Mouse (Mus musculus) embryonic fibroblast, embryonic 13.5 days (primary cell): ENCODE measurements around the gene Nfrkb. TPM values are rescaled to one million over a fixed set of nuclear protein-coding genes. Genes with fewer than 3 reads are reported as not detected.

Experiments used
- H3K27ac ChIP-seq: 2 replicates; pipeline ENCODE4 v1.5.1; 2012; ENCODE audit warnings: low read length, control low read depth, inconsistent platforms; ENCODE audit not compliant: insufficient read depth
- H3K4me1 ChIP-seq: 2 replicates; pipeline ENCODE4 v1.6.1; 2011; ENCODE audit warnings: low read length; ENCODE audit not compliant: control insufficient read depth, insufficient read depth
- H3K4me3 ChIP-seq: 2 replicates; pipeline ENCODE4 v1.5.1; 2011; ENCODE audit warnings: mild to moderate bottlenecking, control low read depth, low read length; ENCODE audit not compliant: insufficient read depth
- CTCF ChIP-seq: IDR thresholded peaks from 2 replicates; pipeline ENCODE4 v1.5.1; 2011; ENCODE audit warnings: mild to moderate bottlenecking, control low read depth, low read length, moderate library complexity, borderline replicate concordance; ENCODE audit not compliant: insufficient read depth
- POLR2A ChIP-seq: IDR thresholded peaks from 2 replicates; pipeline ENCODE4 v1.6.1; 2011; ENCODE audit warnings: low read depth, mild to moderate bottlenecking, control low read depth, low read length, moderate library complexity
- polyA plus RNA-seq: library from polyadenylated mRNA; stranded (reverse); fragments of >200 nt; gene quantifications from 2 replicates; pipeline ENCODE4 v1.2.4, GENCODE M21; 2011; ENCODE audit warnings: low read depth; ENCODE audit not compliant: missing spikeins, insufficient read length

Nfrkb gene
- 14.0 and 16.1 TPM in 2 replicates for polyA plus RNA-seq

DNA sequence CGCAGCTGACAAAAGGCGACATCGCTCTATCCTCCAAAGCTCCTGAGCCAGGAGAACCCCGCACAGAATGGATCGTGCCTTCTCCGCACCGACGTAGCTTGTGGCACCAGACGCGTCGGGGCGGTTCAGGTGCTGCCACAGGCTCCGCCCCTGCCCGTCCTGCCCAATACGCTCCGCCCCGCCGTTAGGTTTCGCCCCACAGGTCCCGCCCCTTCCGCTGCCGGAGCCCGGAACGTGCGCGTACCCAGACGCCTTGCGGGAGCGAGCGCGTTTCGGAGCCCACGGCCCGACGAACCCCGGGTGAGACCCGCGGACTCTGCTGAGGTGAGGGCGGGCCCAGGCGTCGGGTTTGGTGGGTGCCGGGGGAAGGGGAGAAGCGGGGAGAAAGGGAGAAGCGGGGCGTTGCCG lies at the start of gene Nfrkb:
Nfrkb (plus strand) TSS at position 246 of the 408 bp plus-strand sequence.
- Histone ChIP-seq H3K27ac (no peak within 1 kb of the TSS), H3K4me3 (peak within 1 kb of the TSS; percentile 90), H3K4me1 (no peaks in the 10 kb centered on the region)
- peak; percentile 92 for TF ChIP-seq POLR2A
- TF ChIP-seq CTCF: no peak

DNA sequence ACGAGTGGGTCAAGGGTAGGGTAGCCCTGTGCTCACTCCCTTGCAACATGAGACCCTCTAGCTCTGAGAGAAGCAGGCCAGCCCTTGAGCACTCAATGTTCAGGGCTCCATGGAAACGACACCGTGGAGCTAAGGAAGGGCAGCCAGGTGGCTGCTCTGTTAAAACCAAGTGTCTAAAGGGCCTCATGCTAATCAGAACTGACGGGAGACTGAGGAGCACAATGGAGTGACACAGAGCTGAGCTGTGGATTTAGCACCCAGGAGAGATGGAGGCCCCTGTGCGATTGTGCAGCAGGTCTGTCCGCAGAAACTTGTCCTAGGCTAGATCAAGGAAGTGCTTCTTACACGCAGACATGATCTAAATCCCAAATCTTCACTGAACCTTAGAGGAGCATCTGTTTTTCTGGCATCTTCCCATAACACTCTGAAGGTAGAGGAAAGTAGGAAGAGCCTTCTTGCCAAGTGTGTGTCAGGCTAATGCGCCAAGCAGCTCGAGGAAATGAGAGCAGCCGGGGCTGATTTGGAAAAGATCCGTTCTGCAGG lies 41.6 kb upstream of the Nfrkb start:
- no peak overlapping the region for H3K27ac ChIP-seq

DNA sequence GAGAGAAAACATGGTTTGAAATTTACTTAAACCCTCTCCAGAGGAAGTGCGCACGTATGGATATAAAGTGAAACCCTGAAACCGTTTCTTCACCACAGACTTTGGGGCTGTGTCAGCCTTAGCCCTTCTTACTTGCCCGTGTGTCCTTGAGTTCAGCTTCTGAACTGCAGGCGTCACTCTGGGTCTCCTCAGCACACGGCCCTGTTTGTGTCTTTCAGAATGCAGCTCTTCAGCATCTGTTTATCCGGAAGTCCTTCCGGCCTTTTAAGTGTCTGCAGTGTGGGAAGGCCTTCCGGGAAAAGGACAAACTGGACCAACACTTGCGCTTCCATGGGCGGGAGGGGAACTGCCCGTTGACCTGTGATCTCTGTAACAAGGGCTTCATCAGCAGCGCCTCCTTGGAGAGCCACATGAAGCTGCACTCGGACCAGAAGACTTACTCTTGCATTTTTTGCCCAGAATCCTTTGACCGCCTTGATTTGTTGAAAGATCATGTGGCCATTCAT lies 39.4 kb upstream of the Nfrkb start:
- TF ChIP-seq CTCF: no peak
- no peak for TF ChIP-seq POLR2A
- no peak overlapping the region for H3K4me3 ChIP-seq

More for the DNA sequence above, 41.6 kb upstream of the Nfrkb start:
- H3K4me3 ChIP-seq: no peak overlapping the region
- H3K4me1 ChIP-seq: no peaks in the 10 kb centered on the region
- no peak for TF ChIP-seq CTCF
- TF ChIP-seq POLR2A: no peak

DNA sequence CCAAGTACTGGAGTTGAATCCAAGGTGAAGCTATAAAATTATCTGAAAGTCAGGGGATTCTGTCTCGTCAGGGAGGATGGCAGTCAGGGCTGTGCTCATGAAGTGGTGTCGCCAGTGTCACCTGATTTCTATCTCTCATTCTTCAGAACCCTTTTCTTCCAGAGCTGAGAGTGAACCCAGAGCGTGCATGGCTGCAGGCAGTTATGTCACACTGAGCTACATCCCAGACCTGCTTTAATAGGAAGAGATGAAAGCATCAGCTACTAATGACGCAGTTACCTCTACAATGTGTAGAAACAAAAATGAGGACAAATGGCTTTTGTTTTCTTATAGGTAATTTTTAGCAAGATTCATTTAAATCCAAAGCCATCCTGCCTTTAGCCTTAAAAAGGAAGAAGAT lies 37.5 kb upstream of the Nfrkb start:
- H3K27ac ChIP-seq: no peak overlapping the region

More for the DNA sequence above, 39.4 kb upstream of the Nfrkb start:
- H3K27ac ChIP-seq: no peak overlapping the region
- H3K4me1 ChIP-seq: no peaks in the 10 kb centered on the region

DNA sequence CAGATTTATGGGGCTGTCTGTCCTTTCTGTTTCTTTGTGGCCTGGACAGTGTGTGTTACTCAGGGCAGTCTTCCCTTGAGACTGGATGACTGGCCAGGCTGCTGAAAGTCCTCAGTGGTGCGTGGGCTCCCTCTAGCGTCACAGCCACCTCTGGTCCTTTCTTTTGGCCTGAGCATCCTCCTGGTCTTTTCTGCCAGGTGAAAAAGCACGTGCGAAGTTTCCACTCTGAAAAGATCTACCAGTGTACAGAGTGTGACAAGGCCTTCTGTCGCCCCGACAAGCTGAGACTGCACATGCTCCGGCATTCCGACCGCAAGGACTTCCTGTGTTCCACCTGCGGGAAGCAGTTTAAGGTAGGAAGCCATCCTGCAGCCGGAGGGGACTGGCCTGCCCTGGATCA lies 37.1 kb upstream of the Nfrkb start:
- Histone ChIP-seq H3K4me1 (no peaks in the 10 kb centered on the region), H3K4me3 (no peak overlapping the region), H3K27ac (no peak overlapping the region)
- TF ChIP-seq CTCF (peak; percentile 97), POLR2A (no peak)

More for the DNA sequence above, 37.5 kb upstream of the Nfrkb start:
- TF ChIP-seq CTCF: no peak
- no peak for TF ChIP-seq POLR2A
- Histone ChIP-seq H3K4me3 (no peak overlapping the region), H3K4me1 (no peaks in the 10 kb centered on the region)

DNA sequence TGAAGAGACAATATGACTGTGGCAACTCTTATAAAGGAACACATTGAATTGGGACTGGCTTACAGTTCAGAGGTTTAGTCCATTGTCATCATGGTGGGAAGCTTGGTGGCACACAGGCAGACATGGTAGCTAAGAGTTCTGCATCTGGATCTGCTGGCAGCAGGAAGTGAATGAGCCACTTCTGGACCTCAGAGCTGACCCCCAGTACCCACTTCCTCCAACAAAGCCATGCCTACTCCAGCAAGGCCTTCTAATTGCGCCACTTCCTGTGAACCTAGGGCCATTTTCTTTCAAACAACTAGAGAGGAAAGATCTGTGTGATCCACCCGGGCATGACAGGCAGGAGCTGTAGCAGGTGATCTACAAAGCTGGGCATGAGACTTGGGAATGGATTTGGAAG lies 33.3 kb upstream of the Nfrkb start:
- TF ChIP-seq CTCF: no peak
- TF ChIP-seq POLR2A: no peak
- no peaks in the 10 kb centered on the region for H3K4me1 ChIP-seq
- H3K27ac ChIP-seq: no peak overlapping the region
- no peak overlapping the region for H3K4me3 ChIP-seq

DNA sequence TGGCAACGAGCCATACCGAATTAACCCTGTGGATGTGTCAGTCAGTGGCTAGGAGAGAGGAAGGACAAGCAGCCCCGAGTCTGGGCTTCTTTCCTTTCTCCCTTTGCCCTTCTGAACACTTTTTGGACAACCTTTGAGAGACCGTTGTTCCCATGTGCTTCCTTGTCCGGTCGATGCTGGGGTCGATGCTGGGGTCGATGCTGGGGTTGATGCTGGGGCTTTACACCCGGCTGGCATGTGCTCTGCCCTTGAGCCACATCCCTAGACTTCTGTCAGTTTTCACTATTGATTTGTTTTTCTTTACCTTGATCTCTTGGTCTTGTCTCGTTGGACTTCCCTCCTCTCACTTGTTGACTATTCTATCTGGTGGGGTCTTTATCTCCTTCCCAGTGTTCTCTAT lies 32.5 kb upstream of the Nfrkb start:
- Histone ChIP-seq H3K4me1 (no peaks in the 10 kb centered on the region), H3K27ac (no peak overlapping the region), H3K4me3 (no peak overlapping the region)
- TF ChIP-seq CTCF (no peak), POLR2A (no peak)

DNA sequence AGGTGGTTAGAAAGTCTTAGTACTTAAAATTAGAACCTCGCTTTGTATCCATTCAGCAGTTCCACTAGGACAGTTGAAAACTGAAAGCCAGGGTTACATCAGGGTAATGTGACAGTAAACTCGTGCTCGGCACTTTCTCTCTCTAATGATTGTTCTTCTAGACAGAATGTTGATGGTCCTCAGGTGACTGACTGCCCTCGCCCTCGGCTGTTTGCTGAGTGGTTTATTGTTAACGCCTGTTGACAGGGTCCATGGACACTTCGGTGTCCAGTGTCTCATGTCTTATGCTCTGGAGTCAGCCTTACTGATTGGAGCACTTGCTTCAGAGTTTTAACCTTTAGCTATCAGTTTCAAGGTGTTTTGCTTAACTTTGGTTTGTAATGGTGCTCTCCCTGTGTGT lies 31.9 kb upstream of the Nfrkb start:
- TF ChIP-seq POLR2A: no peak
- no peak for TF ChIP-seq CTCF
- Histone ChIP-seq H3K27ac (no peak overlapping the region), H3K4me1 (no peaks in the 10 kb centered on the region), H3K4me3 (no peak overlapping the region)

DNA sequence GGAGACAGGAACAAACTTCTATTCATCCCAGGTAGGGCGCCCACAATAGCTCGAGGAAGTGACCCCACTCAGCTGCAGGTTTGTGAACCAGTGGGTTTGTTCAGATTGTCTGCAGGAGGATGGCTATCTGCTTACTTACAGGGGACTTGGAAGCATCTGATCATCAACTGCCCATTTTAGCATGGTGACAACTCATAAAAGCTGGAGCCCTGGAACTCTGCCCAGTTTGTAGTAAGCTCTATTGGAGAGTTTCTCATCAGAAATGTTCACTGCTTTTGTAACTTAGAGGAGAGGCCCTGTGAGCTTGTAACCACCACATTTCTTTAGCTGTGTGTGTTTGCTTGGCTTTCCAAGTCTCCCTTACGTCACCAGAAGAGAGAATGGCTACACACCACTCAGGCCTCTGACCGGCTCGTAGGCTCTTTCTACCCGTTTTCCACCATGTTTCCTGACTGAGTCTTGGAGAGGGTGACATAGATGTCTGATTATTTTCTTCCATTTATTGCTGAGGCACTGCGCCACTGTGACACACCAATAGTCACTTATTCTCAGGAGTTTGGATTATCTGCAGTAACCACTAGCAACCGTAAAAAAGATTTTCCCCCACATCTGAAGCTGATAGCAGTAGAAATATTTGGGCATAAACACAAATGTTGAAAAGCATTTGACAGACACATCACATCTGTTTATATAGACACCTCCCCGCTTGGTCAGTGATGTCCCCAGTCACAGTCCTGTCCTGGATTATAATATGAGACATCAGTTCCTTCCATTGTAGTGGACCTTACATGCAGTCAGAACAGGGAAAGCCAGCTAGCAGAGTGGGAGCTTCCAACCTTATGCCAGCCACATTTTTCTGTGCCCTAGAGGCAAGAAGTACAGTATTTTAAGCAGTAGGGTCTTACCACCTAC lies 22.0 kb upstream of the Nfrkb start:
- Histone ChIP-seq H3K4me3 (no peak overlapping the region), H3K27ac (no peak overlapping the region), H3K4me1 (no peaks in the 10 kb centered on the region)
- TF ChIP-seq CTCF (no peak), POLR2A (no peak)

DNA sequence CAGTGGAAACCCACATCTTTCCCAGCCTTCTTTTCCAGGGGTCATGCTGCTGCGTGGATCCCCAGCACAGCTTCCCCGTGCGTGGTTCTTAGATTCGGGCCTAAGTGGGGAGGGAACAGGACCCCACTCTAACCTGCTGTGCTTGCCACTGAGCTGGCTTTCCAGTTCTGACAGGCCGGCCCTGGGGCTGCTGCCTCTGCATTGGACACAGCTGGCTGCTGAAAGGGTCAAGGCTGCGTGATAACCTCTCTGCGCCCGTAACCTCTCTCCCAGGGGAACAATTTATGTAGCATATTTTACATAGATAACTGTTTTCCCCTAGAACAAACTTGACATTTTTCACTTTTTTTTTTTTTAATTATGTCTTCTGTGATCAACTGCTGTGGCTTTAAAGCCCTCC lies 20.9 kb upstream of the Nfrkb start:
- H3K27ac ChIP-seq: no peak overlapping the region
- no peak for TF ChIP-seq CTCF
- TF ChIP-seq POLR2A: no peak

More for the DNA sequence above, 20.9 kb upstream of the Nfrkb start:
- H3K4me3 ChIP-seq: no peak overlapping the region
- H3K4me1 ChIP-seq: no peaks in the 10 kb centered on the region
